Mouse (Mus musculus) induced T-regulatory cell, adult 2 months (primary cell): Measurements from ENCODE around the gene Chid1.
"Not testable (repeated sequence)": the region's sequence is repeated elsewhere in the genome, so short reads cannot be mapped to it uniquely, and the experiment has no call there.

Experiments
- DNase-seq: peaks from one replicate; pipeline ENCODE4 v3.0.0-alpha.2; 2012; ENCODE audit warnings: low read depth

The Chid1 gene

GRCm38 (mm10) chr7:141460391-141461113 lies 79.1 kb downstream of the Chid1 start, which contains the start of gene Cracr2b:
Gene Cracr2b (plus strand): TSS chr7:141461094.
- DNase-seq: no peak

- no peak for DNase-seq
Measured at GRCm38 (mm10) chr7:141460001-141460390, 79.7 kb downstream of the Chid1 start.

DNA sequence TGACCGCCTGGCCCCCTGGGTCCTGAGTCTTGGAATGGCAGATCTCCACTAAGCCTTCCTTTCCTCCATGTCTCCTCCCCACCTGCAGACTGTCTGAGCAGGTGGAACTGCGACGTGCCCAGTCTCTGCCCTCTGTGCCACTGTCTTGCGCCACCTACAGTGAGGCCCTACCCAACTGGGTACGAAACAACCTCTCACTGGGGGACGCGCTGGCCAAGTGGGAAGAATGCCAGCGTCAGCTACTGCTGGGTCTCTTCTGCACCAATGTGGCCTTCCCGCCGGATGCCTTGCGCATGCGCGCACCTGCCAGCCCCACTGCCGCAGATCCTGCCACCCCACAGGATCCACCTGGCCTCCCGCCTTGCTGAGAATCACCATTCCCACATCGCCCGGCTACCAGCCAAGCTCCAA lies 80.4 kb downstream of the Chid1 start:
- no peak for DNase-seq

DNA sequence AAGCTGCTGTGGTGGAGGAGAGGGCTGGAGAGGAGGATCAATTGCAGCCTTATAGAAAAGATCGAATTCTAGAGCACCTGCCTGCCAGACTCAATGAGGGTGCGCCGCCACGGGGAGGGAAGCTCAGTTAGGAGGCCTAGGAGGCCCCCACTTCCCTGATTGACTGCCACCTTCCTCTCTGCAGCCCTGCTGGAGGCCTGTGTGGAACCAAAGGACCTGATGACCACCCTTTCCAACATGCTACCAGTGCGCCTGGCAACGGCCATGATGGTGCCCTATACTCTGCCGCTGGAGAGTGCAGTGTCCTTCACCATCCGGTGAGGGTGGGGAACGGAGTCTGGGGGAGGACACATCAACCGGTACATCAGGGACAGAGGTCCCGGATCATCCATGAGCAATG lies 81.0 kb downstream of the Chid1 start:
- no peak for DNase-seq

GRCm38 (mm10) chr7:141457986-141458660 lies 81.5 kb downstream of the Chid1 start:
- DNase-seq: peak; percentile 80

DNA sequence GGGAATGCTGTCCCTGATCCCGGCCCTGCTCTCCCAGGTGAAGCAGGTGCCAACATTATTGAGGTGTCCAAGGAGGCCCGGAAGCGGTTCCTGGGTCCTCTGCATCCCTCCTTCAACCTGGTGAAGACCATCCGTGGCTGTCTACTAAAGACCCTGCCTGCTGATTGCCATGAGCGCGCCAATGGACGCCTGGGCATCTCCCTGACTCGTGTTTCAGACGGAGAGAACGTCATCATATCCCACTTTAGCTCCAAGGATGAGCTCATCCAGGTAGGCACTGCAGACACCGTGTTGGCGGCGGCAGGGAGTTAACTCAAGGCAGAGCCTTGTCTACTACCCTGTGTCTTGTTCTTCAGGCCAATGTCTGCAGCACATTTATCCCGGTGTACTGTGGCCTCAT lies 82.4 kb downstream of the Chid1 start:
- DNase-seq: no peak

- DNase-seq: no peak
Measured at GRCm38 (mm10) chr7:141456739-141457138, 82.9 kb downstream of the Chid1 start.

GRCm38 (mm10) chr7:141455610-141456314 lies 83.9 kb downstream of the Chid1 start:
- DNase-seq: peak; percentile 88

- peak; percentile 97 for DNase-seq
Measured at GRCm38 (mm10) chr7:141454967-141455551, 84.6 kb downstream of the Chid1 start, which contains the start of gene Pnpla2. Gene Pnpla2 (plus strand): TSS chr7:141455198.

GRCm38 (mm10) chr7:141453636-141454035 lies 86.0 kb downstream of the Chid1 start:
- DNase-seq: no peak

DNA sequence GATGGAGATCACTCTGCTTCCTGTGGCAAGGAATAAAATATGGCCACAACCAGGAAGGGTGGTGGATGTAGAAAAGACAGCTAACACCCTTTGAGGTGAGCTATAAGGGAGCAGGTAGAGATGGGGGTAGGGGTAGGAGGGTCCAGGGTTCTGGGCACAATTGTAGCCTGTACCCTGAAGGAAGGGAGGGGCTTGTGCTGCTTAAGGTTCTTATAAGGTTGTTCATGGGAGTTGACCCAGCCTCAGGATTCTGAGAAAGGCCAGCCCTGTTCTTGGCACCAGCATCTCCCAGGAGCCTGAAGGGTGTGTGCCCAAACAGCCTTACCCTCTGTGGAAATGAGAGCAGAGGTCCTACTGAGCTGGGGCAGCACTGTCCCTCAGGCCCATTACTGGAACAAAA lies 87.7 kb downstream of the Chid1 start:
- no peak for DNase-seq

- DNase-seq: peak; percentile 97
Measured at GRCm38 (mm10) chr7:141447110-141447991, 92.3 kb downstream of the Chid1 start, which contains the start of gene Rplp2. Gene Rplp2 (plus strand): TSS chr7:141447370.

DNA sequence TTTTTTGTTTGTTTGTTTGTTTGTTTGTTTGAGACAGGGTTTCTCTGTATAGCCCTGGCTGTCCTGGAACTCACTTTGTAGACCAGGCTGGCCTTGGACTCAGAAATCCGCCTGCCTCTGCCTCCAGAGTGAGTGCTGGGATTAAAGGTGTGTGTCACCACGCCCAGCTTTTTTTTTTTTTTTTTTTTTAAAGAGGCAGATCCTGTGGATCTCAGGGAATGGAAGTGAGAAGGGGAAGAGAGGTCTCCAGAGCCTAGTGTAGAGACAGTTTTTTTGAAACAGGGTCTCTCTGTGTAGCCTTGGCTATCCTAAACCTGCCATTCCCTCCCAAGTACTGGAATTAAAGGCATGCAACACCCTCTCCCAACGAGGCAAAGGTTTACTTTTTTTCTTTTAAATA lies 93.3 kb downstream of the Chid1 start:
- DNase-seq: not testable (repeated sequence)

- peak; percentile 86 for DNase-seq
Measured at GRCm38 (mm10) chr7:141443828-141444237, 95.8 kb downstream of the Chid1 start, which contains the start of gene Pidd1. Gene Pidd1 (minus strand): TSS chr7:141444025.
